Mouse (Mus musculus): ENCODE data around the gene Fam186b. TPM values are rescaled to one million over a fixed set of nuclear protein-coding genes. Genes with fewer than 3 reads are reported as not detected.
"Not testable (repeated sequence)": the region's sequence is repeated elsewhere in the genome, so short reads cannot be mapped to it uniquely, and the experiment has no call there.

Gene Fam186b
- polyA plus RNA-seq, 1 experiment from 2014 or later, result 0.30 TPM

- peaks cover 38% of the 10 kb centered on the region for H3K4me1 ChIP-seq (ENCODE audit: insufficient read depth, low read length)
- ATAC-seq (ENCODE audit: low FRiP score, low TSS enrichment); H3K27me3 ChIP-seq (ENCODE audit: insufficient read depth, low read length); H3K36me3 ChIP-seq (ENCODE audit: insufficient read depth, low read length); H3K9me3 ChIP-seq (ENCODE audit: low read length): not testable (repeated sequence)
- peak overlapping the region; percentile 100; the same call in 1 of the 2 replicates for H3K27ac ChIP-seq (ENCODE audit: low read length)
- H3K9ac ChIP-seq (replicated peaks; ENCODE audit: low read length), result peak overlapping the region; percentile 89
- peak overlapping the region; percentile 79; the same call in 1 of the 2 replicates for H3K4me3 ChIP-seq (ENCODE audit: low read length)
- WGBS, result 36% methylated on average over 2 of the region's 2 CpGs
- H3K4me2 ChIP-seq (replicated peaks; ENCODE audit: low read depth, low read length), result peak overlapping the region; percentile 74
Observed at GRCm38 (mm10) chr15:99253175-99253479, 42.6 kb downstream of the Fam186b start.

GRCm38 (mm10) chr15:99252381-99253174, 43.1 kb downstream of the Fam186b start:
- Histone ChIP-seq H3K4me3 (ENCODE audit: low read length) (peak overlapping the region; percentile 79), H3K4me1 (ENCODE audit: insufficient read depth, low read length) (peaks cover 40% of the 10 kb centered on the region), H3K27me3 (ENCODE audit: insufficient read depth, low read length) (no peaks in the 10 kb centered on the region), H3K4me2 (replicated peaks; ENCODE audit: low read depth, low read length) (peak overlapping the region; percentile 74), H3K36me3 (ENCODE audit: insufficient read depth, low read length) (peaks cover 12% of the 10 kb centered on the region), H3K9ac (replicated peaks; ENCODE audit: low read length) (peak overlapping the region; percentile 89), H3K9me3 (ENCODE audit: low read length) (no peaks in the 10 kb centered on the region), H3K27ac (ENCODE audit: low read length) (peak overlapping the region; percentile 100)
- ATAC-seq (ENCODE audit: low FRiP score, low TSS enrichment), result peak; percentile 74
- WGBS, result 2% methylated on average over 22 of the region's 22 CpGs

GRCm38 (mm10) chr15:99251626-99252380, 43.9 kb downstream of the Fam186b start, which contains the start of gene Mcrs1:
Gene Mcrs1 (minus strand): TSS chr15:99251961.
- H3K27ac ChIP-seq (ENCODE audit: low read length), result peak within 1 kb of the TSS; percentile 100
- WGBS, result under 1% methylated on average over 52 of the region's 52 CpGs
- peak within 1 kb of the TSS; percentile 79 for H3K4me3 ChIP-seq (ENCODE audit: low read length)
- H3K36me3 ChIP-seq (ENCODE audit: insufficient read depth, low read length), result peaks cover 18% of the 10 kb centered on the region
- ATAC-seq (ENCODE audit: low FRiP score, low TSS enrichment), result peak; percentile 92
- no peaks in the 10 kb centered on the region for H3K27me3 ChIP-seq (ENCODE audit: insufficient read depth, low read length)
- H3K9me3 ChIP-seq (ENCODE audit: low read length), result no peaks in the 10 kb centered on the region
- H3K9ac ChIP-seq (replicated peaks; ENCODE audit: low read length), result peak within 1 kb of the TSS; percentile 89
- H3K4me2 ChIP-seq (replicated peaks; ENCODE audit: low read depth, low read length), result peak within 1 kb of the TSS; percentile 74
- H3K4me1 ChIP-seq (ENCODE audit: insufficient read depth, low read length), result peaks cover 34% of the 10 kb centered on the region

- not testable (repeated sequence) for ATAC-seq (ENCODE audit: low FRiP score, low TSS enrichment); H3K27ac ChIP-seq (ENCODE audit: low read length); H3K9me3 ChIP-seq (ENCODE audit: low read length); H3K27me3 ChIP-seq (ENCODE audit: insufficient read depth, low read length)
- WGBS, result under 1% methylated on average over 14 of the region's 15 CpGs
- Histone ChIP-seq H3K9ac (replicated peaks; ENCODE audit: low read length) (peak overlapping the region; percentile 89), H3K4me3 (ENCODE audit: low read length) (peak overlapping the region; percentile 79), H3K4me2 (replicated peaks; ENCODE audit: low read depth, low read length) (peak overlapping the region; percentile 74), H3K4me1 (ENCODE audit: insufficient read depth, low read length) (peaks cover 34% of the 10 kb centered on the region), H3K36me3 (ENCODE audit: insufficient read depth, low read length) (peaks cover 22% of the 10 kb centered on the region)
Observed at GRCm38 (mm10) chr15:99251111-99251510, 44.6 kb downstream of the Fam186b start.

GRCm38 (mm10) chr15:99249938-99250337, 45.8 kb downstream of the Fam186b start:
- Histone ChIP-seq H3K27me3 (ENCODE audit: insufficient read depth, low read length) (no peaks in the 10 kb centered on the region), H3K9me3 (ENCODE audit: low read length) (no peaks in the 10 kb centered on the region), H3K36me3 (ENCODE audit: insufficient read depth, low read length) (peaks cover 34% of the 10 kb centered on the region), H3K27ac (ENCODE audit: low read length) (peak overlapping the region; percentile 35; the same call in 1 of the 2 replicates), H3K4me1 (ENCODE audit: insufficient read depth, low read length) (peaks cover 34% of the 10 kb centered on the region), H3K4me3 (ENCODE audit: low read length) (no peak overlapping the region), H3K9ac (replicated peaks; ENCODE audit: low read length) (no peak overlapping the region), H3K4me2 (replicated peaks; ENCODE audit: low read depth, low read length) (no peak overlapping the region)
- WGBS, result 80% methylated on average over 11 of the region's 11 CpGs
- ATAC-seq (ENCODE audit: low FRiP score, low TSS enrichment), result no peak

- no peak overlapping the region for H3K4me3 ChIP-seq (ENCODE audit: low read length)
- H3K9ac ChIP-seq (replicated peaks; ENCODE audit: low read length), result no peak overlapping the region
- peak; percentile 19; the same call in 1 of the 2 replicates for ATAC-seq (ENCODE audit: low FRiP score, low TSS enrichment)
- 40% methylated on average over 9 of the region's 9 CpGs for WGBS
- no peaks in the 10 kb centered on the region for H3K9me3 ChIP-seq (ENCODE audit: low read length)
- H3K27ac ChIP-seq (ENCODE audit: low read length), result 0 out of 2 replicates have a peak overlapping the region, but pooled peaks have one; percentile 18
- peaks cover 42% of the 10 kb centered on the region for H3K36me3 ChIP-seq (ENCODE audit: insufficient read depth, low read length)
- H3K4me2 ChIP-seq (replicated peaks; ENCODE audit: low read depth, low read length), result no peak overlapping the region
- H3K4me1 ChIP-seq (ENCODE audit: insufficient read depth, low read length), result peaks cover 33% of the 10 kb centered on the region
- no peaks in the 10 kb centered on the region for H3K27me3 ChIP-seq (ENCODE audit: insufficient read depth, low read length)
Observed at GRCm38 (mm10) chr15:99248972-99249371, 46.7 kb downstream of the Fam186b start.

GRCm38 (mm10) chr15:99246736-99247135, 49.0 kb downstream of the Fam186b start:
- not testable (repeated sequence) for H3K9ac ChIP-seq (replicated peaks; ENCODE audit: low read length); ATAC-seq (ENCODE audit: low FRiP score, low TSS enrichment); H3K4me2 ChIP-seq (replicated peaks; ENCODE audit: low read depth, low read length); H3K4me3 ChIP-seq (ENCODE audit: low read length); H3K27me3 ChIP-seq (ENCODE audit: insufficient read depth, low read length); H3K9me3 ChIP-seq (ENCODE audit: low read length); H3K27ac ChIP-seq (ENCODE audit: low read length)
- whole genome bisulfite sequencing, result 85% methylated on average over 6 of the region's 6 CpGs
- peaks cover 59% of the 10 kb centered on the region for H3K36me3 ChIP-seq (ENCODE audit: insufficient read depth, low read length)
- peaks cover 21% of the 10 kb centered on the region for H3K4me1 ChIP-seq (ENCODE audit: insufficient read depth, low read length)

GRCm38 (mm10) chr15:99242045-99242444, 53.6 kb downstream of the Fam186b start:
- Histone ChIP-seq H3K9me3 (ENCODE audit: low read length) (no peaks in the 10 kb centered on the region), H3K4me3 (ENCODE audit: low read length) (no peak overlapping the region), H3K27me3 (ENCODE audit: insufficient read depth, low read length) (no peaks in the 10 kb centered on the region), H3K36me3 (ENCODE audit: insufficient read depth, low read length) (peaks cover 48% of the 10 kb centered on the region), H3K9ac (replicated peaks; ENCODE audit: low read length) (no peak overlapping the region), H3K27ac (ENCODE audit: low read length) (no peak overlapping the region), H3K4me2 (replicated peaks; ENCODE audit: low read depth, low read length) (no peak overlapping the region), H3K4me1 (ENCODE audit: insufficient read depth, low read length) (no peaks in the 10 kb centered on the region)
- 89% methylated on average over 10 of the region's 10 CpGs for WGBS
- peak; percentile 43; the same call in 1 of the 2 replicates for ATAC-seq (ENCODE audit: low FRiP score, low TSS enrichment)

- no peak overlapping the region for H3K9ac ChIP-seq (replicated peaks; ENCODE audit: low read length)
- H3K4me1 ChIP-seq (ENCODE audit: insufficient read depth, low read length), result no peaks in the 10 kb centered on the region
- no peaks in the 10 kb centered on the region for H3K27me3 ChIP-seq (ENCODE audit: insufficient read depth, low read length)
- ATAC-seq (ENCODE audit: low FRiP score, low TSS enrichment), result no peak
- peaks cover 42% of the 10 kb centered on the region for H3K36me3 ChIP-seq (ENCODE audit: insufficient read depth, low read length)
- H3K4me3 ChIP-seq (ENCODE audit: low read length), result no peak overlapping the region
- 77% methylated on average over 4 of the region's 4 CpGs for WGBS
- no peaks in the 10 kb centered on the region for H3K9me3 ChIP-seq (ENCODE audit: low read length)
- no peak overlapping the region for H3K4me2 ChIP-seq (replicated peaks; ENCODE audit: low read depth, low read length)
- no peak overlapping the region for H3K27ac ChIP-seq (ENCODE audit: low read length)
Observed at GRCm38 (mm10) chr15:99241249-99241648, 54.4 kb downstream of the Fam186b start.
